Mouse (Mus musculus): ENCODE data around the gene Stag1.
"Not testable (repeated sequence)": the region's sequence is repeated elsewhere in the genome, so short reads cannot be mapped to it uniquely, and the experiment has no call there.

- not testable (repeated sequence) for TF ChIP-seq ZNF384 (IDR thresholded peaks at IDR 0.05; ENCODE audit: low read depth, low read length); CHD2 (IDR thresholded peaks at IDR 0.05; ENCODE audit: low read depth, low read length); ZC3H11A (IDR thresholded peaks at IDR 0.05; ENCODE audit: borderline replicate concordance, low read depth, low read length); HCFC1 (IDR thresholded peaks at IDR 0.05; ENCODE audit: borderline replicate concordance, insufficient read depth, low read length)
Observed at GRCm38 (mm10) chr9:100724832-100725231, 127.2 kb downstream of the Stag1 start.
